Mouse (Mus musculus) heart, adult 2 months (tissue): ENCODE data around the gene Tmem60.

Experiments
- EP300 ChIP-seq: fragments of 200-500 bp; IDR thresholded peaks from 2 replicates; pipeline ENCODE4 v1.6.1; 2011; ENCODE audit warnings: low read depth, low read length, control low read depth; ENCODE audit not compliant: insufficient read depth
- POLR2A ChIP-seq: fragments of 200-500 bp; IDR thresholded peaks from 2 replicates; pipeline ENCODE4 v1.6.1; 2011; ENCODE audit warnings: mild to moderate bottlenecking, low read depth, low read length, control low read depth; ENCODE audit not compliant: insufficient read depth

DNA sequence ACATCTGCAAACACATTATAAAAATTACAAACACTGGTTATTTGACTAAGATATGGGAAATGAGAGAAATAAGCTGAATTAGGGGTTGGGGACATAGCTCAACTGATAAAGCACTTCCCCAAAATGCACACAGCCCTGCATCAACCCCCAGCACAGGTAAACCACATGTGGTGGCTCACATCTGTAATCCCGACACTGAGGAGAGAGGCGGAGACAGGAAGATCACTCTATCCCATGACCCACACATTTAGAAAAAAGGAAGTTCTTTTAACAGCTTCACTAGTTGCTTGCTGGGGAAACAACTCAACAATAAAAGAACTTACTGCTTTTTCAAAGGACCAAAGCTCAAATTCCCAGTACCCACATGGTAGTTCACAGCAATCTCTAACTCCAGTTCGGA, 50.6 kb downstream of the Tmem60 start:
- TF ChIP-seq EP300 (no peak), POLR2A (no peak)
